Mouse (Mus musculus) ES-Bruce4 (cell line): ENCODE results near the gene Plod3.

ENCODE experiments used
- CTCF ChIP-seq: IDR thresholded peaks from one replicate; pipeline ENCODE4 v1.8.1; 2011; ENCODE audit warnings: low read depth, low read length
- EP300 ChIP-seq: IDR thresholded peaks from 2 replicates; pipeline ENCODE4 v1.6.1; 2011; ENCODE audit warnings: low read depth, low read length; ENCODE audit not compliant: insufficient read depth
- POLR2A ChIP-seq: IDR thresholded peaks from one replicate; pipeline ENCODE4 v1.8.1; 2011; ENCODE audit warnings: low read length; ENCODE audit not compliant: insufficient read depth

GRCm38 (mm10) chr5:136967592-136967991 is 19.2 kb upstream of the Plod3 start:
- TF ChIP-seq CTCF, result no peak
- no peak for TF ChIP-seq POLR2A
- TF ChIP-seq EP300, result no peak
